Mouse (Mus musculus) cortical plate, adult 2 months (tissue): ENCODE results near the gene Irf8.

Experiments
- CTCF ChIP-seq: fragments of 200-500 bp; IDR thresholded peaks from 2 replicates; pipeline ENCODE4 v1.5.1; 2011; ENCODE audit warnings: mild to moderate bottlenecking, control low read depth, low read length; ENCODE audit not compliant: insufficient read depth; ENCODE audit errors: extremely low read depth
- POLR2A ChIP-seq: fragments of 200-500 bp; IDR thresholded peaks from 2 replicates; pipeline ENCODE4 v1.6.1; 2011; ENCODE audit warnings: mild to moderate bottlenecking, low read length, control low read depth; ENCODE audit not compliant: insufficient read depth; ENCODE audit errors: extremely low read depth

- TF ChIP-seq POLR2A (no peak), CTCF (no peak)
Measured at GRCm38 (mm10) chr8:120706193-120706592, 30.0 kb upstream of the Irf8 start.
